Mouse (Mus musculus): ENCODE results near the gene Ramp1. TPM values are rescaled to one million over a fixed set of nuclear protein-coding genes. Genes with fewer than 3 reads are reported as not detected.

Gene Ramp1
- polyA plus RNA-seq, 1 experiment from 2014 or later: 8.6 TPM

DNA sequence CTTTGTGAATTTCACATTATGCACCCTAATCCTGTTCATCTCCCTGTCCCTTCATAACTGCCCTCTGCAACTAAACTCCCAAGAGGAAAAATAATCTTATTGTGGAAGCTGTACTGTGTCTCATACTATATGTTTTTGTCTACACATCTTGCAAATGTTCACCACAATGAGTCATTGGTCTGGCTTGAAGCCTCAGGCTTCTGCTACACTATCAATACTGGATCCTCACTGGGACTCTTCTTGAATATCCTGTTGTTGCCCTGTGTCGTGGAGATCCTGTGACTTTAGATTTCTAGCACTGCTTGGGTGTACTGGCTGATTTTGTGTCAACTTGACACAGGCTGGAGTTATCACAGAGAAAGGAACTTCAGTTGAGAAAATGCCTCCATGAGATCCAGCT lies 60.2 kb downstream of the Ramp1 start:
- H3K4me1 ChIP-seq (ENCODE audit: control insufficient read depth, insufficient read depth, low read length): no peaks in the 10 kb centered on the region
- no peak overlapping the region for H3K27ac ChIP-seq (ENCODE audit: low read length)
- no peaks in the 10 kb centered on the region for H3K9me3 ChIP-seq (replicated peaks; ENCODE audit: control insufficient read depth, low read length)
- no peak overlapping the region for H3K9ac ChIP-seq (ENCODE audit: low read length)
- H3K4me2 ChIP-seq (ENCODE audit: low read depth, low read length): no peak overlapping the region
- no peak overlapping the region for H3K4me3 ChIP-seq (replicated peaks; ENCODE audit: low read length)
- H3K36me3 ChIP-seq (ENCODE audit: control insufficient read depth, insufficient read depth, low read length): no peaks in the 10 kb centered on the region
- no peaks in the 10 kb centered on the region for H3K27me3 ChIP-seq (ENCODE audit: control insufficient read depth, insufficient read depth, low read length)
- no peak for ATAC-seq (ENCODE audit: insufficient read depth, low FRiP score)
- WGBS: 69% methylated on average over 1 of the region's 1 CpGs

DNA sequence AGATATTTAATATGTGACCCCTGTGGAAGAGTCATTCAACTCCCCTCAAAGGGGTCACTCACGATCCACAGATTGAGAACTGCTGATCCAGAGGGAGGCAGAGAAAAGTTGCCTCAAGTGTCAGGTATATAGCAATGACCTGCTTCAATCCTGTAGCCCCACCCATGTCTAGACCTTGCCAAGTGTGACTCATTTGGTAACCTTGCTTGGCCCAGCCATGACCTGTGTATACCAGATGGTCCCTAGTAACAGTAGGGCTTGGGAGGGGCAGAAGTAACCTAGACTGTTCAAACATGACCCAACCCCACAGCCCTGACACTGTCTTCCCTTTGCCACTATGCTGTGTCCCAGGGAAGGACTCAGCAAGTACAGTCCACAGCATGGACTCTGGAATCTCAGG lies 61.1 kb downstream of the Ramp1 start:
- WGBS: 65% methylated on average over 1 of the region's 1 CpGs
- no peak overlapping the region for H3K4me3 ChIP-seq (replicated peaks; ENCODE audit: low read length)
- no peaks in the 10 kb centered on the region for H3K9me3 ChIP-seq (replicated peaks; ENCODE audit: control insufficient read depth, low read length)
- peak; percentile 85; the same call in 1 of the 2 replicates for ATAC-seq (ENCODE audit: insufficient read depth, low FRiP score)
- no peak overlapping the region for H3K9ac ChIP-seq (ENCODE audit: low read length)
- no peaks in the 10 kb centered on the region for H3K27me3 ChIP-seq (ENCODE audit: control insufficient read depth, insufficient read depth, low read length)
- no peaks in the 10 kb centered on the region for H3K4me1 ChIP-seq (ENCODE audit: control insufficient read depth, insufficient read depth, low read length)
- no peaks in the 10 kb centered on the region for H3K36me3 ChIP-seq (ENCODE audit: control insufficient read depth, insufficient read depth, low read length)
- no peak overlapping the region for H3K4me2 ChIP-seq (ENCODE audit: low read depth, low read length)
- no peak overlapping the region for H3K27ac ChIP-seq (ENCODE audit: low read length)

DNA sequence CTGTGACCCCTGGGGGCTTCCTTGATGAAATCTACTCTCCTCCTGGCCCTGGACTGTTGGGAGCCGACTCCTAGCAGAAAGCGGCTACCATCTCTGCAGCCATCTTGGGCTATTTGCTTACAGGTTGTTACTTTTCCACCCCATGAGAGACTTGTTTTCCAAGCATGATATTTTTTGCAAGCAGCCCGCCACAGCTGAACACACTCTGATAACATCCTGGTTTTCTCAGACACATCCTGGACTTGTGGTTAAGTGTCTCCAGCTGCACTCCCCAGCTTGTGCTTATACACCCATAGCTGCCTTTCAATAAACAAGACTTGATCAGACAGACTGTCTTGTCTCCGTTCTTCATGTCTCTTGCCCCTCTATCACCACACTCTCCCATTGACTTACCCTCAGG lies 61.6 kb downstream of the Ramp1 start:
- Histone ChIP-seq H3K4me1 (ENCODE audit: control insufficient read depth, insufficient read depth, low read length) (no peaks in the 10 kb centered on the region), H3K4me3 (replicated peaks; ENCODE audit: low read length) (no peak overlapping the region), H3K4me2 (ENCODE audit: low read depth, low read length) (no peak overlapping the region), H3K9ac (ENCODE audit: low read length) (no peak overlapping the region), H3K9me3 (replicated peaks; ENCODE audit: control insufficient read depth, low read length) (no peaks in the 10 kb centered on the region), H3K27me3 (ENCODE audit: control insufficient read depth, insufficient read depth, low read length) (no peaks in the 10 kb centered on the region), H3K27ac (ENCODE audit: low read length) (no peak overlapping the region), H3K36me3 (ENCODE audit: control insufficient read depth, insufficient read depth, low read length) (no peaks in the 10 kb centered on the region)
- WGBS: 66% methylated on average over 4 of the region's 4 CpGs
- no peak for ATAC-seq (ENCODE audit: insufficient read depth, low FRiP score)

DNA sequence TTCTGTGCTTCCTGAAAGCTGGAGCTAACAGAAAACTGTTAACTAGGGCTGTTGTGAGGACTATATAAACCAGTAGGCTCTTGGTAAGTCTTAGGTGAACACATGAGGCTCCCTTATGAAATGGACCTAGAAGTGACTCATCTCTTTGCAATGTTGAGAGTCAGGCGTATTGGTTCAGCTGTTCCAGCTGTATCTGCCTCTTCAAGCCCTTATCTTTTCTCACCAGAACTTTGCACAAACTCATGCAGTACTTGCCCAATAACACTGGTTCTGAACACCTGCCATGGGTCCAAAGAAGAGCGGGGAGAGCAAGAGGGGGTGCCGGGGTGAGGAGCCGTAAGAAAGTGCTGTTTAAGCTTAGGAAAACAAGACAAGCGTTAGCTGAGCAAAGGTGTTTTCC lies 68.6 kb downstream of the Ramp1 start:
- no peak overlapping the region for H3K4me2 ChIP-seq (ENCODE audit: low read depth, low read length)
- H3K36me3 ChIP-seq (ENCODE audit: control insufficient read depth, insufficient read depth, low read length): no peaks in the 10 kb centered on the region
- H3K27me3 ChIP-seq (ENCODE audit: control insufficient read depth, insufficient read depth, low read length): no peaks in the 10 kb centered on the region
- no peak overlapping the region for H3K4me3 ChIP-seq (replicated peaks; ENCODE audit: low read length)
- ATAC-seq (ENCODE audit: insufficient read depth, low FRiP score): no peak
- H3K4me1 ChIP-seq (ENCODE audit: control insufficient read depth, insufficient read depth, low read length): peaks cover 18% of the 10 kb centered on the region
- H3K9ac ChIP-seq (ENCODE audit: low read length): no peak overlapping the region
- peak overlapping the region; percentile 43 for H3K27ac ChIP-seq (ENCODE audit: low read length)
- WGBS: 68% methylated on average over 5 of the region's 5 CpGs
- H3K9me3 ChIP-seq (replicated peaks; ENCODE audit: control insufficient read depth, low read length): no peaks in the 10 kb centered on the region

DNA sequence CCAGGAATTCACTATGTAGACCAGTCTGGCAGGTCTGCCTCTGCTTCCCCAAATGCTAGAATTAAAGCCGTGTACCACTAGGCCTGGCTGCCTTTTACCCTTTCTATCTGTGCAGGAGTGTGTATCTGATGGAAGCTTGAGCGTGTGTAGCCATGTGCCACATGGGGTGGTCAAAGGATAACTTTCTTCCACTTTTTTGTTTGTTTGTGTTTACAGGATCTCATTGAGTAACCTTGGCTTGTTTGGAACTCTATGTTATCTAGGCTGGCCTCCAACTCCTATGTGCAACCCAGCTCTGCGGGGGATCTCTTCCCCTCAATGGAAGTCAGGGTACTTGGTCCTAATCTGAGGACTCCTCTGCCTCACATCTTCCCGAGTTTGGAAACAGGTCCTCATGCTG lies 69.3 kb downstream of the Ramp1 start:
- Histone ChIP-seq H3K9ac (ENCODE audit: low read length) (peak overlapping the region; percentile 70; the same call in 1 of the 2 replicates), H3K27me3 (ENCODE audit: control insufficient read depth, insufficient read depth, low read length) (no peaks in the 10 kb centered on the region), H3K9me3 (replicated peaks; ENCODE audit: control insufficient read depth, low read length) (no peaks in the 10 kb centered on the region), H3K36me3 (ENCODE audit: control insufficient read depth, insufficient read depth, low read length) (no peaks in the 10 kb centered on the region), H3K4me3 (replicated peaks; ENCODE audit: low read length) (no peak overlapping the region), H3K4me2 (ENCODE audit: low read depth, low read length) (0 out of 2 replicates have a peak overlapping the region, but pooled peaks have one; percentile 72), H3K4me1 (ENCODE audit: control insufficient read depth, insufficient read depth, low read length) (peaks cover 24% of the 10 kb centered on the region), H3K27ac (ENCODE audit: low read length) (no peak overlapping the region)
- ATAC-seq (ENCODE audit: insufficient read depth, low FRiP score): no peak
- 47% methylated on average over 4 of the region's 4 CpGs for WGBS

DNA sequence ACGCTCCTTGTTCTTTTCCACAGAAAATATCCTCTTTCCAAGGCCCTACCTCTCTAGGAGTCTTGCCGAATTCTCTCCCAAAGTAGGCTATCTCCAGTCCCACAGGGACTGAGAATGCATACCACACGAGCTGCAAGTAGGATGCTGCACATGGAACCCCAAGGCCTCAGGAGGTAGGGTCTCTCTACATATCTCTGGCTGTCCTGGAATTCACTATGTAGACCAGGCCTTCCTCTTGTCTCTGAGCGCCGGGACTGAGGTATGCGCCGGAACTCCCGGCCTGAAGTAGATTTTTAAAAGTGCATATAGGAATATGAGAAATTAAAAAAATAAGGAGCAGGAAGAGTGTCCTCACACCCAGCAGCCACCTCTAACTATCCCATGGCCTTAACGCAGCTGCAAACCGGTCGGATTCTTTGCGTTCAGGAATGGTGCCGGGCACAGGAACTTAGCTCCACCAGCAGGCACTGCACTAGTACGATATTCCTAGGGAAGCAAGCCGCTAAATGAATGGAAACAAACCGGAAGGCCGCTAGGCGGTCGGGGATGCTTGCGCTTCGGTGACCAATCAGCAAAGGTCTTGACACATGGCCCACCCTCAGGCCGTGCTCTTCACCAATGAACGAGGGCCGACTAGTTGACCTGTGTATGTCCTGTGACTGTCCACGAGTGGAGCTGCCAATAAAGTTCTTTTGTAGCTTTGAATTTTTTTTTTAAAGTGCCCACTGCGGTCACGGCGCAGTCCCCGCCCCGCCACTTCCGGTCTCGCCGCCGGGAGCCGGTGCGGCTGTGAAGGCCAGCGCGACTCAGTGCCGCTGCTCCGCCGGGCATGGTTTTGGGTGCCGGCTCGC lies 70.2 kb downstream of the Ramp1 start, which contains the start of gene Ube2f:
TSS of gene Ube2f (plus strand) at position 741 of the 851 bp plus-strand sequence.
- Histone ChIP-seq H3K9ac (ENCODE audit: low read length) (peak within 1 kb of the TSS; percentile 98), H3K9me3 (replicated peaks; ENCODE audit: control insufficient read depth, low read length) (no peaks in the 10 kb centered on the region), H3K4me1 (ENCODE audit: control insufficient read depth, insufficient read depth, low read length) (peaks cover 24% of the 10 kb centered on the region), H3K36me3 (ENCODE audit: control insufficient read depth, insufficient read depth, low read length) (no peaks in the 10 kb centered on the region), H3K27me3 (ENCODE audit: control insufficient read depth, insufficient read depth, low read length) (no peaks in the 10 kb centered on the region), H3K4me3 (replicated peaks; ENCODE audit: low read length) (peak within 1 kb of the TSS; percentile 94), H3K4me2 (ENCODE audit: low read depth, low read length) (peak within 1 kb of the TSS; percentile 85), H3K27ac (ENCODE audit: low read length) (peak within 1 kb of the TSS; percentile 79)
- peak; percentile 99 for ATAC-seq (ENCODE audit: insufficient read depth, low FRiP score)
- WGBS: under 1% methylated on average over 43 of the region's 43 CpGs

DNA sequence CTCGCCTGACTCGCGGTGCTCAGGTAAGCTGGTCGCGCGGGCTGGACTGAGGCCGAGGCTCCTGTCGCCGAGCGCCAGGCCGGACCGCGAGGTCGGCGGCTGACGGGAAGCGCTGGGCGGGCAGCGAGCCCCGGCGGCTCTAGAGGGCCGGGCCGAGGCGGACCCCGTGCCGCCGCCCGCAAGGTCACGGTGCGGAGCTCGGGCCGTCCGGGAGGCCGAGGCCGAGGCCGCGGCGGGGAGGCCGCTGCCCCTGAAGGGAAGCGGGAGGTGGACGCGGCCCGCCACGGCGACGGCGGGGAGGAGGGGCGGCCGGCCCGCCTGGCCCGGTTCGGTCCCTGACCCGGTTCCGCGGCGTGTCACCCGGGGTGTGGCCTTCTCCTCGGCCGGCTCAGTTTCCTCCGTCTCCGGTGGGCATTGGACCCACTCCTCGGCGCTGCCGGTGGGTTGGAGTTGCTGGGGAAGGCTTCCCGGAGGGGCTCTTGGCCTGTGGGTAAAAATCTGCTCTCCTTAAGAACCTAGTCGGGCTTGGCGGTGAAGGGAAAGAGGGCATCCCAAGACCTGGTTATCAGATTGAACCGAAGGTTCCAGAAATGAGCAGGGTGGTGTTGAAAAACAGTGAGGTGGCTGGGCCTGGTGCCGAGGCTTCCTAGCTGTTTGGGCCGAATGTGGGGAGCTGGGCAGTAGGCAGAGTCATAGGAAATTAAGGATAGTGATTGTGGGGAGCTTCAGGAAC lies 71.0 kb downstream of the Ramp1 start:
- WGBS: 1% methylated on average over 69 of the region's 70 CpGs
- peak overlapping the region; percentile 85 for H3K4me2 ChIP-seq (ENCODE audit: low read depth, low read length)
- H3K27me3 ChIP-seq (ENCODE audit: control insufficient read depth, insufficient read depth, low read length): no peaks in the 10 kb centered on the region
- peak overlapping the region; percentile 98 for H3K9ac ChIP-seq (ENCODE audit: low read length)
- H3K27ac ChIP-seq (ENCODE audit: low read length): peak overlapping the region; percentile 77
- H3K4me3 ChIP-seq (replicated peaks; ENCODE audit: low read length): peak overlapping the region; percentile 94
- H3K9me3 ChIP-seq (replicated peaks; ENCODE audit: control insufficient read depth, low read length): no peaks in the 10 kb centered on the region
- peak; percentile 41; the same call in 1 of the 2 replicates for ATAC-seq (ENCODE audit: insufficient read depth, low FRiP score)
- peaks cover 24% of the 10 kb centered on the region for H3K4me1 ChIP-seq (ENCODE audit: control insufficient read depth, insufficient read depth, low read length)
- no peaks in the 10 kb centered on the region for H3K36me3 ChIP-seq (ENCODE audit: control insufficient read depth, insufficient read depth, low read length)

DNA sequence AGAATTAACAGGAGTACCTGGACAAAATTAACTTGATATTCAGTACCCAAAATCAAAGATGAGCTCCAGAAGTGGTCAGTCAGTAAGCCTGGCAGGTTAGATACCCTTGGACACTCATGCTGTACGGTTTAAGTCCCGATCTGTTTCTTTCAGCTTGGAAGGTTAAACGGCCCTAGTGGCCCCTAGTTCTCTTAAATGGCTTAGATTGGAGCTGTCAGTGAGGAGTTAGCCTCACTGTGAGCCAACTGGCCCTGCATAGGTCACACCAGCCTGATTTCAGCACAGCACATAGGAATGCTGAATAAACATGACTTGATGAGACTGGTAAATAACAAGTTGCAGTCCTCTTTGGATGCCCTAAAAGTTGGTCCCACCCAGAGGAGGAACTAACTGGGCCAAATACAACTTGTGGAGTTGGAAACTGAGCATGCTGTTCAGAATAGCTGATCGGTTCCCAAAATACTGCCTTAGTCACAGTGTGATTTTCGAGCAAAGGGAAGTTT lies 71.6 kb downstream of the Ramp1 start:
- Histone ChIP-seq H3K4me3 (replicated peaks; ENCODE audit: low read length) (peak overlapping the region; percentile 94), H3K27me3 (ENCODE audit: control insufficient read depth, insufficient read depth, low read length) (no peaks in the 10 kb centered on the region), H3K9ac (ENCODE audit: low read length) (peak overlapping the region; percentile 98), H3K4me2 (ENCODE audit: low read depth, low read length) (peak overlapping the region; percentile 85), H3K27ac (ENCODE audit: low read length) (no peak overlapping the region), H3K4me1 (ENCODE audit: control insufficient read depth, insufficient read depth, low read length) (peaks cover 24% of the 10 kb centered on the region), H3K36me3 (ENCODE audit: control insufficient read depth, insufficient read depth, low read length) (no peaks in the 10 kb centered on the region), H3K9me3 (replicated peaks; ENCODE audit: control insufficient read depth, low read length) (no peaks in the 10 kb centered on the region)
- 45% methylated on average over 5 of the region's 5 CpGs for WGBS
- ATAC-seq (ENCODE audit: insufficient read depth, low FRiP score): no peak

DNA sequence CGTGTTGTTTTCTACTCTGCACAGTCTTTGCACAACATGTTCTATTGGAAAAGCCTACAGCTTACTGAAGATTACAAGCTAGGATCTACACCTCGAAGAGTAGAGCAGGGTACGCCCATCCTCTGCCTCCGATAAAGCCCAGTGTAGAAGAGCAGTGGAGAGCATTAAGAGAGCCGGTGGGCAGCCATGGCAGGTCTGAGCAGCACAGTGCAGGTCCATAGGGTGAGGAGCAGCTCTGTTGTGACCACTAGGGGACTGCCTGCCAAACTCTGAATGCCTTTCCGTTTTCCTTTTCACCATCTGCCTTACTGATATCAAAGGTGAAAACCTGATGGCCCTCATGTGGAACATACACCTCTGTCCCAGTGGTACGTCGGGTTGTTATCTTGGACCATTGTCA lies 72.3 kb downstream of the Ramp1 start:
- Histone ChIP-seq H3K27me3 (ENCODE audit: control insufficient read depth, insufficient read depth, low read length) (no peaks in the 10 kb centered on the region), H3K4me2 (ENCODE audit: low read depth, low read length) (peak overlapping the region; percentile 85), H3K9ac (ENCODE audit: low read length) (0 out of 2 replicates have a peak overlapping the region, but pooled peaks have one; percentile 32), H3K4me3 (replicated peaks; ENCODE audit: low read length) (no peak overlapping the region), H3K36me3 (ENCODE audit: control insufficient read depth, insufficient read depth, low read length) (no peaks in the 10 kb centered on the region), H3K27ac (ENCODE audit: low read length) (no peak overlapping the region), H3K4me1 (ENCODE audit: control insufficient read depth, insufficient read depth, low read length) (peaks cover 25% of the 10 kb centered on the region), H3K9me3 (replicated peaks; ENCODE audit: control insufficient read depth, low read length) (no peaks in the 10 kb centered on the region)
- ATAC-seq (ENCODE audit: insufficient read depth, low FRiP score): no peak
- 55% methylated on average over 8 of the region's 8 CpGs for WGBS
